Mouse (Mus musculus): Measurements from ENCODE around the gene Nup62.

The Nup62 gene

GRCm38 (mm10) chr7:44849416-44850111 lies 33.7 kb downstream of the Nup62 start:
- DNase-seq (ENCODE audit: low spot score), result peak; percentile 88

GRCm38 (mm10) chr7:44850146-44850545 lies 34.3 kb downstream of the Nup62 start:
- DNase-seq (ENCODE audit: low spot score), result peak; percentile 71

- no peak for DNase-seq (ENCODE audit: low spot score)
Observed at GRCm38 (mm10) chr7:44850789-44851624, 35.1 kb downstream of the Nup62 start.

- no peak for DNase-seq (ENCODE audit: low spot score)
Observed at GRCm38 (mm10) chr7:44851625-44852234, 35.8 kb downstream of the Nup62 start.

- DNase-seq (ENCODE audit: low spot score), result no peak
Observed at GRCm38 (mm10) chr7:44852259-44853027, 36.6 kb downstream of the Nup62 start.

- DNase-seq (ENCODE audit: low spot score), result no peak
Observed at GRCm38 (mm10) chr7:44853065-44853464, 37.2 kb downstream of the Nup62 start.

GRCm38 (mm10) chr7:44853596-44854355 lies 37.9 kb downstream of the Nup62 start:
- no peak for DNase-seq (ENCODE audit: low spot score)

- peak; percentile 94 for DNase-seq (ENCODE audit: low spot score)
Observed at GRCm38 (mm10) chr7:44854356-44855031, 38.6 kb downstream of the Nup62 start.

- no peak for DNase-seq (ENCODE audit: low spot score)
Observed at GRCm38 (mm10) chr7:44855036-44855435, 39.1 kb downstream of the Nup62 start.

- no peak for DNase-seq (ENCODE audit: low spot score)
Observed at GRCm38 (mm10) chr7:44856265-44856916, 40.5 kb downstream of the Nup62 start.

- peak; percentile 67 for DNase-seq (ENCODE audit: low spot score)
Observed at GRCm38 (mm10) chr7:44857042-44857552, 41.2 kb downstream of the Nup62 start, which contains the start of gene Pnkp. Gene Pnkp, plus strand, starts transcription at chr7:44857139.

- DNase-seq (ENCODE audit: low spot score), result no peak
Observed at GRCm38 (mm10) chr7:44857905-44858304, 42.0 kb downstream of the Nup62 start.

- DNase-seq (ENCODE audit: low spot score), result no peak
Observed at GRCm38 (mm10) chr7:44859896-44860295, 44.0 kb downstream of the Nup62 start.

GRCm38 (mm10) chr7:44860576-44861428 lies 44.9 kb downstream of the Nup62 start:
- DNase-seq (ENCODE audit: low spot score), result no peak

- no peak for DNase-seq (ENCODE audit: low spot score)
Observed at GRCm38 (mm10) chr7:44861429-44861816, 45.5 kb downstream of the Nup62 start.

GRCm38 (mm10) chr7:44862434-44862833 lies 46.5 kb downstream of the Nup62 start:
- DNase-seq (ENCODE audit: low spot score), result no peak

GRCm38 (mm10) chr7:44863210-44863609 lies 47.3 kb downstream of the Nup62 start:
- DNase-seq (ENCODE audit: low spot score), result no peak

- DNase-seq (ENCODE audit: low spot score), result no peak
Observed at GRCm38 (mm10) chr7:44863982-44864494, 48.1 kb downstream of the Nup62 start.

Measured in ovary, adult 18-20 months (tissue).